Mouse (Mus musculus) liver, adult 2 months (tissue): ENCODE measurements around the gene Cep68.

Experiments
- CTCF ChIP-seq: fragments of 200-500 bp; IDR thresholded peaks from 2 replicates; pipeline ENCODE4 v1.5.1; 2011; ENCODE audit warnings: low read depth, low read length, control low read depth
- POLR2A ChIP-seq: fragments of 200-500 bp; IDR thresholded peaks from 2 replicates; pipeline ENCODE4 v1.6.1; 2011; ENCODE audit warnings: low read length, control low read depth; ENCODE audit not compliant: insufficient read depth; ENCODE audit errors: extremely low read depth

- TF ChIP-seq CTCF: no peak
- no peak for TF ChIP-seq POLR2A
These were observed 43.7 kb downstream of the Cep68 start for GRCm38 (mm10) chr11:20205538-20205937.
